Mouse (Mus musculus) embryonic facial prominence, embryonic 10.5 days (tissue): ENCODE results near the gene Efna2. TPM values are rescaled to one million over a fixed set of nuclear protein-coding genes. Genes with fewer than 3 reads are reported as not detected.
"Not testable (repeated sequence)": the region's sequence is repeated elsewhere in the genome, so short reads cannot be mapped to it uniquely, and the experiment has no call there.

Source experiments
- DNase-seq: peaks from one replicate; pipeline ENCODE4 v3.0.0-alpha.2; 2017; ENCODE audit warnings: low spot score
- H3K27ac ChIP-seq: fragments of 300-500 bp; sonication (generic); replicated peaks from 2 replicates; pipeline ENCODE4 v1.5.1; 2016; ENCODE audit warnings: mild to moderate bottlenecking
- H3K27me3 ChIP-seq: fragments of 300-500 bp; sonication (generic); replicated peaks from 2 replicates; pipeline ENCODE4 v1.6.1; 2016; ENCODE audit warnings: low read depth, mild to moderate bottlenecking; ENCODE audit not compliant: poor library complexity, severe bottlenecking
- H3K36me3 ChIP-seq: fragments of 300-500 bp; sonication (generic); replicated peaks from 2 replicates; pipeline ENCODE4 v1.6.1; 2016; ENCODE audit warnings: mild to moderate bottlenecking, moderate library complexity
- H3K4me1 ChIP-seq: fragments of 300-500 bp; sonication (generic); 2 replicates; pipeline ENCODE4 v1.6.1; 2016
- H3K4me3 ChIP-seq: fragments of 300-500 bp; sonication (generic); 2 replicates; pipeline ENCODE4 v1.5.1; 2016; ENCODE audit warnings: mild to moderate bottlenecking, moderate library complexity
- H3K9me3 ChIP-seq: fragments of 300-500 bp; sonication (generic); 2 replicates; pipeline ENCODE4 v1.6.1; 2016; ENCODE audit warnings: mild to moderate bottlenecking
- WGBS: fragments of 180-500 bp; shearing (Covaris S2); methylation state at CpG from one replicate; pipeline ENCODE4 v1.1.7; 2016; 5-methylcytosine and 5-hydroxymethylcytosine counted together
- polyA plus RNA-seq: library from polyadenylated mRNA; unstranded; fragments of >200 nt; fragmentation: Nextera tagmentation; extraction: Ambion mirVana; gene quantifications from 2 replicates; pipeline ENCODE4 v1.2.1, GENCODE M21; 2016

Efna2 gene
- polyA plus RNA-seq, 1 experiment from 2014 or later = 45.2 TPM

DNA sequence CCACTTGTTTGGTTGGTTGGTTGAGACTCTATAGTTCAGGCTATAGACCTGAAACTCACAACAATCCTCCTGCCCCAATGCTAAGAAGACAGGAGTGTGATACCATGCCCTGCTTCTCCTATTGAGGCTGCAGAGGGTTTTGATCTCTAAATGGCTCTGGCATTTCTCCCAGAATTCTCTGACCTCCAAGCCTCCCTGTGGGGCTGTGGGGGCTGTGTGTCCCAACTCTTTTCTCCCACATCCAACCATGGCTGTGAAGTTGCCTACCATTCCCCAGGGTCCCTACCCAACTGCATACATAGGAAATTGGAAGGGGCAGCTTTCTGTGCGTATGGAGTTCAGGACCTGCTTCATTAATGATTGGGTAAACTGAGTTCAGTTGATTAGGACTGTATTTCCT, 16.9 kb downstream of the Efna2 start:
- Histone ChIP-seq H3K9me3 (no peaks in the 10 kb centered on the region), H3K36me3 (no peaks in the 10 kb centered on the region), H3K27me3 (peaks cover 43% of the 10 kb centered on the region), H3K4me1 (peaks cover 40% of the 10 kb centered on the region), H3K27ac (no peak overlapping the region; the same call in 1 of the 2 replicates), H3K4me3 (no peak overlapping the region)
- DNase-seq = no peak
- 91% methylated on average over 1 of the region's 1 CpGs for WGBS

DNA sequence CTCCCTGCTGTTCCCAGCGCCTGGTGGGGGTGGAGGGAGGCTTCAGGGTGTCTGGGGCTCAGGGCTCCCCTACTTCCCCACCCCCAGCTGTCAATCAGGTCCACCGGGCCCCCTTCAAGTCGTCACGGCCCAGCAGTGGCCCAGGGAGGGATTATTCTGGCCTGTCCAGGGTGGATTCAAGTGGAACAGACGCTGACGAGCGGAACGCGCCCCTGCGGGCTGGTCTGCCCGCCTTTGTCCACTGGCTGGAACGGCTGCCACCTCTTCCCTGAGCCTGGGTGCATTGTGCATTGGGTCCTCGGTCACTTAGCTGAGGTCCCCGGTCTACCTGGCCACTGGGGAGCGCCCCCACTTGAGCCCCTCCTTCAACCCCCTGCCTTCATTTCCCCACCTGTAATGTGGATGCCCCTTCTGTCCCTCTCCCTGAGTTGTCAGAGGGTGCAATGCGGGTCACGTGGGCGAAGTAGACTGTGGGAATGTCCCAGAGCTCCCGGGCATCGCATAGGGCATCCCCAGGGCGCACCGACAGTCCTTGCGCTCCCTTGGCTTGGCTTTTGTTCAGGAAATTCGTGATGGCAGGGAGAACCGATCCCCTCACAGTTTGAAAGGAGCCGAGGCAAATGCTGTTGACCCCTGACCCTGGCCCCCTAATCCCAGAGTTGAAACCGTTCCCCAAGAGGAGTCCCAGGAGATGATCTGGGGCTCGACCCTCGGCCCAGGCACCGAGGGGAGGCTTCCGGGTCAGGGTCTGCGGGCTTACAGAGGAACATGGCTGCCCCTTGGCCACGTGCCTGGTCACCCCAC, 17.7 kb downstream of the Efna2 start:
- Histone ChIP-seq H3K27me3 (peaks cover 35% of the 10 kb centered on the region), H3K4me1 (peaks cover 40% of the 10 kb centered on the region), H3K27ac (peak overlapping the region; percentile 62), H3K9me3 (no peaks in the 10 kb centered on the region), H3K4me3 (peak overlapping the region; percentile 18; the same call in 1 of the 2 replicates), H3K36me3 (no peaks in the 10 kb centered on the region)
- 48% methylated on average over 33 of the region's 33 CpGs for WGBS
- no peak for DNase-seq

DNA sequence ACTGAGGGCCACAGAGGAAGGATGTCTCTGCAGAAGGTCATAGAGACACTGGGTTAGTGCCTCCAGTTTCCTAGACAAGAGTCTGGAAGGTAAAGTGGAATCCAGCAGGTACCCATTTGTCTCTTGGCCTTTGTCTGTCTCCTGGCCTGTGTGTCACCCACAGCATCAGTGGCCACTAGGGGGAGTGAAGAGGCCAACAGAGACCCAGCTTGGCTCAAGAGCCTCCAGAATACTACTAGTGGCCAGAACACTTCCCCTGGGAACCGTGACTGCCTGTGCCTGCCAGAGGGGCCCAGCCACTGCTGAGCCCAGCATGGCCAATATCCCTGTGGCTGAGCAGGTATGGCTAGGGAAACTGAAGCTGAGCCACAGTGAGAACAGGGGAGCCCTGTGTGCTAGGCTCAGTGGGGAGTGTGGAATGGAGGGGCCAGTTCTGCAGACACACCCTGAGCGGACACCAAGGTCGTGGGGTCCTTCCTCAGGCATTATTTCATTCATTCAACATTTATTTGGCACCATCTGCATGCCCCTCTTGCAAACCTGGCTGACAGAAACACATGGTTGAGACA, 20.2 kb downstream of the Efna2 start:
- Histone ChIP-seq H3K36me3 (no peaks in the 10 kb centered on the region), H3K9me3 (no peaks in the 10 kb centered on the region), H3K27ac (no peak overlapping the region), H3K27me3 (peaks cover 11% of the 10 kb centered on the region; the same call in 1 of the 2 replicates), H3K4me1 (peaks cover 32% of the 10 kb centered on the region), H3K4me3 (peak overlapping the region; percentile 31; the same call in 1 of the 2 replicates)
- 57% methylated on average over 3 of the region's 3 CpGs for WGBS
- peak; percentile 86 for DNase-seq

DNA sequence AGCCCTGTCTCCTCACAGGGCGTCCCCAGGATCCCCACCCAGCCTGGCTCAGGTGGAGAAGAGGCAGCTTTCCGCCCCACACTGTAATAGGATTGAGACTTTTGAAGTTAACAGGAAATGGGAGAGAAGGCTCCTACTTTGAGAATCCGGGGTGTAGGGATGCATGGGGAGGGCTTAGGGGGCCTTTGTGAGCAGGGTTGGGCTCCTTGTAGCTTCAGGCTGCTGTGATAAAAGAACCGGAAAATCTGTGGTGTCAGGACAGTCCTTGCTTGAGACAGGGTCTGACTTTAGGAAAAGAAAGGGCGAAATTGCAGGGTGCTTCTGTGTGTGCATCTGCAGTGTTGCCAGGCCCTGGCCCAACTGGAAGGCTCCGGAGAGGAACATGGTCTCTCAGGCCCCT, 21.2 kb downstream of the Efna2 start:
- Histone ChIP-seq H3K4me1 (peaks cover 39% of the 10 kb centered on the region), H3K36me3 (no peaks in the 10 kb centered on the region), H3K4me3 (no peak overlapping the region), H3K9me3 (no peaks in the 10 kb centered on the region), H3K27ac (peak overlapping the region; percentile 15; the same call in 1 of the 2 replicates), H3K27me3 (peaks cover 13% of the 10 kb centered on the region; the same call in 1 of the 2 replicates)
- DNase-seq = no peak
- WGBS = 67% methylated on average over 6 of the region's 6 CpGs

DNA sequence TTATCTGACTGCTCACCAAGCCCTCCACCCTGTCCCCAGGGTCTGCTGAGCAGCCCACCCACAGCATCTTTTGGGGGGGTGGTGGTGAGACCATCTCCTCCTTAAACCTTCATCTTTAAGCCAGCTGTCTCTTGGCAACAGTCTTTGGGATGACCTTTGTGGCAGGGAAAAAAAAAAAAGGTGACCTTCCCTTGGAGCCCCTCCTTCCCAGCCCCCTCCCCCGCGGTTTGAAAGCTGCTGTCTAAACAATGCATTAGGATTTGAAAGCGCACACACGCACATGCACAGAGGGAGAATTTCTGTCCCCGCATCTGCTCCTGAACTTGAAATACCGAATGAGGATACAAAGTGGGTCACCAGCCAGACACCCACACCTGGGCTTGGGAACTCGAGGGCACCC, 24.8 kb downstream of the Efna2 start:
- no peak for DNase-seq
- peaks cover 33% of the 10 kb centered on the region for H3K27me3 ChIP-seq
- whole genome bisulfite sequencing = 27% methylated on average over 7 of the region's 7 CpGs
- H3K4me3 ChIP-seq = no peak overlapping the region
- H3K36me3 ChIP-seq = no peaks in the 10 kb centered on the region
- no peaks in the 10 kb centered on the region for H3K9me3 ChIP-seq
- H3K27ac ChIP-seq = peak overlapping the region; percentile 59; the same call in 1 of the 2 replicates
- H3K4me1 ChIP-seq = peaks cover 42% of the 10 kb centered on the region

DNA sequence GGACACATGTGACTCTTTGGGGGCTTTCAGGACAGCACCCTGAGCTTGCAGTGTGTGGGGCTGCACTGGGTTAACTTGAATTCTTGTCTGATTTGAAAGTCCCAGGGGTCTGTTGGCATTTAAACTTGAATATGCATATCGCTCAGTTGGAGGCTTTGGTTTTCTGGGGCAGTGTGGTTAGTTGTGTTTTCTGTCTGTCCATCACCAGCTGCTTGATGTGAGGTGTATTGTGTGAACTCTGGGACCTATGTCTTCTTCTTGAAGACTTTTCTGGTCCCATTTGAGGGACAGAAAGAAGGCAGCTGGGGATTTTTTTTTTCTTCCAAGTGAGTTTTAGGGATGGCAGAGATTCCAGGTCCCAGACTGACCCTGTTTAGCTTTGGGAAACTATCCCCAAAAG, 27.9 kb downstream of the Efna2 start:
- Histone ChIP-seq H3K4me1 (peaks cover 41% of the 10 kb centered on the region), H3K4me3 (no peak overlapping the region), H3K27ac (no peak overlapping the region), H3K9me3 (no peaks in the 10 kb centered on the region), H3K27me3 (peaks cover 45% of the 10 kb centered on the region), H3K36me3 (no peaks in the 10 kb centered on the region)
- DNase-seq = no peak
- whole genome bisulfite sequencing = 40% methylated on average over 1 of the region's 1 CpGs

DNA sequence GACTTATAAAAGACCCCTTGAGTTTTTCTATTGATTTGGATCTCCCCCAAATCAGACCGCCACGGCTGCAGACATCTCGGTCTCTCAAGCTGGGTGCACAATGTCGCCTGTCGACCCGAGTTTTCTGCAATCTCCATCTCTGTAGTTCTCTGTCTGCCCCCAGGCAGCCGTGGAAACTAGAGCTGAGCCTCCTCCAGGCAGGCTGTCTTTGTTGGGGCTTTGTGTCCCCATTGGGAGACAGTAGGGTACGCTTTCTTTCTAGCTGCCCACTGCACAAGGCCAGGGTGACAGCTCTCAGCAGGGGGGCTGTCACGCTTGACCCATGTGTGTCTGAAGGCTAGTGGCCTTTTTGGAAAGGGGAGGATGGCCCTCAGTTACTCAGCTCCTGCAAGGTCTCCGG, 28.4 kb downstream of the Efna2 start:
- H3K27ac ChIP-seq = no peak overlapping the region
- H3K4me1 ChIP-seq = peaks cover 41% of the 10 kb centered on the region
- H3K4me3 ChIP-seq = no peak overlapping the region
- H3K27me3 ChIP-seq = peaks cover 45% of the 10 kb centered on the region
- H3K36me3 ChIP-seq = no peaks in the 10 kb centered on the region
- DNase-seq = no peak
- WGBS = 41% methylated on average over 10 of the region's 10 CpGs
- H3K9me3 ChIP-seq = no peaks in the 10 kb centered on the region

DNA sequence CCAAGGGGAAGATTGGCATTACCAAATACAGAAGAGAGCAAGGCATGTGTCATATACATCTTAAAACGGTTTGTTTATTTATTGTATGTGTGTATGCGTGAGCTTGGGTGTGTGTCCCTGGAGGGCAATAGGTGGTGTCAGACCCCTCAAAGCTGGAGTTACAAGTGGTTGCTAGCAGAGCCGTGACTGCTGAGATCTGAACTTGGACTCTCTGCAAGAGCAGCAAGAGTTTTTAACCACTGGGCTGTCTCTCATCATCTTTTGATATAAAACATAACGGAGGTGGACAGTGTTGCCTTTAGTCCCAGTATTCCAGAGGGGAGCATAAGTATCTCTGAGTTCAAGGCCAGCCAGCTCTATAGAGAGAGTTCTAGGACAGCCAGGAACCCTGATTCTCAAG, 29.0 kb downstream of the Efna2 start:
- WGBS = 75% methylated on average over 4 of the region's 4 CpGs
- H3K36me3 ChIP-seq = no peaks in the 10 kb centered on the region
- no peak overlapping the region for H3K4me3 ChIP-seq
- H3K4me1 ChIP-seq = peaks cover 41% of the 10 kb centered on the region
- DNase-seq = no peak
- H3K27me3 ChIP-seq = peaks cover 45% of the 10 kb centered on the region
- no peaks in the 10 kb centered on the region for H3K9me3 ChIP-seq
- H3K27ac ChIP-seq = no peak overlapping the region

DNA sequence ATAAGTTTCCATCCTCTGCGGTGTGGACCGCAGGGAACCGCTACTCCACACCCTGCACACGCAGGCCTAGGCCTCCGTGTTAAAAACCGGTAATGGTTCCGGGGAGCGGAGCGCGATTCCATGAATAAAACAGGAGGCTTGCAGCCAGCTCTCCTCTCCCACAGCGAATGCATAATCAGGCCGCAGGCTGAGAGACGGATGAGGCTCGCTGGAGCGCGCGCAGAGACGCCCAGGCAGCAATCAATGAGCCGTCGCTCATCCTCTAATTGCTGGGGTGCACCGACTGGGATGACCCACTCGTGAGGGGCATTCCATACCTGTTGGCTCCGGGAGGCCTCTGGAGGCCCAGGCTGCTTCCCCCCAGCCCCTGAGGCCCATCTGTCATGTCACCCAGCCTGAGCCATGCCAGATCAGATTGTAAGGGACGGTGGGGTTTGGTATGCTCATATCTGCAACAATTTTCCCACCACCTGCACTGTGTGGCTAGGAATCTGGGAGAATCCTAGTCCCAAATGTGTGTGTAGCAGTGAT, 29.6 kb downstream of the Efna2 start:
- Histone ChIP-seq H3K27ac (peak overlapping the region; percentile 16; the same call in 1 of the 2 replicates), H3K27me3 (peaks cover 45% of the 10 kb centered on the region), H3K36me3 (no peaks in the 10 kb centered on the region), H3K4me3 (peak overlapping the region; percentile 33), H3K4me1 (peaks cover 38% of the 10 kb centered on the region), H3K9me3 (no peaks in the 10 kb centered on the region)
- no peak for DNase-seq
- 10% methylated on average over 24 of the region's 24 CpGs for WGBS

DNA sequence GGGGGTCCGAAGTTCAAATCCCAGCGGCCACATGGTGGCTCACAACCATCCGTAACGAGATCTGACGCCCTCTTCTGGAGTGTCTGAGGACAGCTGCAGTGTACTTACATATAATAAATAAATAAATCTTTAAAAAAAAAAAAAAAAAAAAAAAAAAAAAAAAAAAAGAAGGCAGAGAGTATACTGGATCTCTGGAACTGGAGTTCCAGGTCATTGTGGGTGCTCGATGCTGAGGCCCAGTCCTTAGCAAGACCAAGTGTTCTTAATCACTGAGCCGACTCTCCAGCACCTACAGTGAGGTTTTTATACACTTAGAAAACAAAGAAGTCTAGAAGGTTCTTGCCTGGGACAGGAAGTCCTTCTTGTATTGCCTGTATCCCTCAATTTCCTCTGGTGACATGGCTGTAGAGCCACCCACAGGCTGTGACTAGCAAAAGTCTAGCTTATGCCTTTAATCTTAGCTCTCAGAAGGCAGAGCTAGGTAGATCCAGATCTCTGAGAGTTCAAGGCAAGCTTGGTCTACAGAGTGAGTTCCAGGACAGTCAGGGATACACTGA, 32.3 kb downstream of the Efna2 start:
- not testable (repeated sequence) for DNase-seq, H3K27ac ChIP-seq, H3K9me3 ChIP-seq, H3K36me3 ChIP-seq, H3K4me3 ChIP-seq
- WGBS = 69% methylated on average over 7 of the region's 7 CpGs
- peaks cover 38% of the 10 kb centered on the region for H3K4me1 ChIP-seq
- peaks cover 43% of the 10 kb centered on the region for H3K27me3 ChIP-seq

DNA sequence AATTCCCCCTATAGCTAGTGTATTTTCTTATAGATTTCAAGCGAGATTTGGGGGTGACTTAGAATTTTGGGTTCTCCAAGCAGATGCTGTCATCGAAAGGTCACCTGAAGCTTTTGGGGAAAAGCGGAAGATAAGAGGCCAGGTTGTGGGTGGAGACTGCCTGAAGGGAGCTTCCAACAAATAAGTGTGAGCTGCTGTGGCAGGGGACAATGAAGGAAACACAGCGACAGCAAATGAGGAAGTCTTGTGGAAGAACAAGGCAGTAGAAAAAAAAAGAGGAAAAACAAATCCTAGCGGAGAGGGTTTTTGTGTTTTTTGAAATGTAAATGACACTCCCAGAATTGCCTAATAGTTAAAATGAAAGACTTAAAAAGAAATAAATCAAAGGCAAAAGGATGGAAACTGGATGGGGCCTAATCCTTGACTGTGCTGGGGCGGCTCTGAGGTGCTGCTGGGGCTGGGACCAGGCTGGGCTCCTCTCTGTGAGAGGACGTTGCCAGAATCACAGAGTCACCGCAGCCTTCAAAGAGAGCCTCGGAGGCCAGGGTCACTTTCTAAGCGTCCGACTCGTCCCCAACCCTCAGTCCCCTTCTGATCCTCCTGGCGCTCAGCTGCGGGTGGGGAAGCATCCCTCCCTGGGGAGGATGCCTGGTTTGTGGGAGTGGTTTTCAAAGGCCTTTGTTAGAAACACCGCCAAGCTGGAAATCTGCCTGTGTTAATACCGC, 35.9 kb downstream of the Efna2 start:
- Histone ChIP-seq H3K4me1 (peaks cover 17% of the 10 kb centered on the region), H3K4me3 (0 out of 2 replicates have a peak overlapping the region, but pooled peaks have one; percentile 8), H3K27me3 (peaks cover 11% of the 10 kb centered on the region; the same call in 1 of the 2 replicates), H3K36me3 (no peaks in the 10 kb centered on the region), H3K9me3 (no peaks in the 10 kb centered on the region), H3K27ac (peak overlapping the region; percentile 57)
- WGBS = 19% methylated on average over 16 of the region's 16 CpGs
- DNase-seq = no peak

DNA sequence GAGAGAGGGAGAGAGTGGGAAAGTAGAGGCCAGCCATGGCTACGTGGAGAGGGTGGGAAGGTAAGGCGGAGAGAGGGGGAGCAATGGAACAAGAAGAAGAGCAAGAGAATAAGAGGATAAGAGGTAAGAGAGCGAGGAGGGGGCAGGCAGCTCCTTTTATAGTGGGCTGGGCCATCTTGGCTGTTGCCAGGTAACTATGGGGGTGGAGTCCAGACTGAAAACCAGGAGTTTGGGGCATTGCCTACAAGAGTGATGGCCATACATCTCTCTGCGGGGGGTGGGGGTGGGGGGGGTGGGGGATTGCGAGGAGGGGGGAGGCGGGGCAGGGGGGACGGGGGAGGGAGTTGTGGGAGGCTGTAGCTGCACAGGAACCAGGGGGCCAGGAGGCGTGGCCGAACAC, 41.4 kb downstream of the Efna2 start:
- no peak overlapping the region for H3K27ac ChIP-seq
- DNase-seq = no peak
- no peaks in the 10 kb centered on the region for H3K9me3 ChIP-seq
- H3K36me3 ChIP-seq = no peaks in the 10 kb centered on the region
- H3K4me1 ChIP-seq = peaks cover 29% of the 10 kb centered on the region
- H3K4me3 ChIP-seq = 0 out of 2 replicates have a peak overlapping the region, but pooled peaks have one; percentile 13
- WGBS = 31% methylated on average over 9 of the region's 9 CpGs
- H3K27me3 ChIP-seq = peaks cover 4% of the 10 kb centered on the region; the same call in 1 of the 2 replicates
